Mouse (Mus musculus): ENCODE results near the gene Gm9999. TPM values are rescaled to one million over a fixed set of nuclear protein-coding genes. Genes with fewer than 3 reads are reported as not detected.
"Not testable (repeated sequence)": the region's sequence is repeated elsewhere in the genome, so short reads cannot be mapped to it uniquely, and the experiment has no call there.

Gm9999 gene
- polyA plus RNA-seq, 1 experiment from 2014 or later, result not detected

DNA sequence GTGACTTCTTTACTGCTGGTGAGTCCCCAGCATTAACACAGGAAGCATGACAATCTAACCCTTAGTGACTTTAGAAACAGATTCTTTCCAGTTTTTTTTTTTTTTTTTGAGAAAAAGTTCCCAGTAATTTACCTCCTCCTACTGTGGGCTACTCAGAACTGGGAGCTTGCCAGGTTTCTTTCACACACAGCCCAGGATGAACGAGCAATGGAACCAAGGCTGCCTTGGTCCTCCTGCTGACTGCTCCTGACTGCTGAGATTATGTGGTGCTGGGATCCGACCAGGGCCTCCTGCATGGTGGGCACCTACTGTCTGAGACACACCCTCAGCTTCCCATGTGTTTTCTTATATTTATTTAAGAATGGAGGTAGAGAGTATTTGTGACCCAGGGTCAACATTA lies 3.7 kb downstream of the Gm9999 start:
- Histone ChIP-seq H3K27ac (no peak overlapping the region), H3K79me2 (ENCODE audit: inconsistent target) (no peaks in the 10 kb centered on the region), H3K36me3 (ENCODE audit: inconsistent target) (peaks cover 7% of the 10 kb centered on the region; the same call in 1 of the 2 replicates), H3K4me3 (ENCODE audit: inconsistent target) (no peak overlapping the region)
- WGBS (ENCODE audit: missing documents), result 53% methylated on average over 2 of the region's 2 CpGs

DNA sequence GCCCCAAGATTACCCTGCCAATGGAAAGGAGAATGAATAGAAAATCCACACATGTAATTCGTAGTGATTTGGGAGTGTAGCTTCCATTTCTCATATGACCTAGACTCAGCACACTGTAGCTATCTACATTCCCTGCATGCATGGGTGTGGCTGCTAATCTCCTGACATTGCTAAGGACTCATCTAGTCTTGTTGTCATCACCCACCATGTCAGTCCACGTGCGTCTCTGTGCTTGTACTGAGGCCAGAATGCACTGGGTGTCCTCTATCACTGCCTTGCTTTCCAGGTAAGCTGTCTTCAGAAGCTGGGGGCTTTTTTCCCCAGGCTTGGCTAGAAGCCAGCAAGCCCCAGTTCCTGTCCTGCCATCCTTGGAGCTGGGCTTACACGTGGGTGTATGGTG lies 6.0 kb downstream of the Gm9999 start:
- H3K79me2 ChIP-seq (ENCODE audit: inconsistent target); H3K27ac ChIP-seq; H3K4me3 ChIP-seq (ENCODE audit: inconsistent target): not testable (repeated sequence)
- 85% methylated on average over 4 of the region's 4 CpGs for WGBS (ENCODE audit: missing documents)
- peaks cover 13% of the 10 kb centered on the region for H3K36me3 ChIP-seq (ENCODE audit: inconsistent target)

DNA sequence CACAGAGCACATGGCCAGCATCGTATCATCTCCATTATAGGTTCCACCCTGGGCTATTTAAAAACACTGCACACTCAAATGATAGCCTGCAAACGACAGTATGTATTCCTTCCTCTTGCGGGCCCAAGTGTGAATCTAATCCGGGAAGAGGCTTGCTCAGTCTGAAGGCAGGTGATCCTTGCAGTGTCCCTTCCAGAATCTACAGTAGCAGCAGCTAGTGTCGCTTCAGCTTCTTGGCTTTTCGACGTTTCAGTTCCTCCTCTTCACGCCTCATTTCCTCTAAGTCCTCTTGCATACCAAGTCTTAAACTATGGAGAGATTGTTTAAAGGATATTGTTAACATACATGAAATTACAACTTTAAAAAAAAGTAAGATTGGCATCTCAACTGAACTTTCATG lies 9.7 kb downstream of the Gm9999 start:
- Histone ChIP-seq H3K36me3 (ENCODE audit: inconsistent target) (peaks cover 47% of the 10 kb centered on the region), H3K79me2 (ENCODE audit: inconsistent target) (peaks cover 15% of the 10 kb centered on the region; the same call in 1 of the 2 replicates), H3K4me3 (ENCODE audit: inconsistent target) (no peak overlapping the region), H3K27ac (no peak overlapping the region)
- WGBS (ENCODE audit: missing documents), result 21% methylated on average over 8 of the region's 8 CpGs

DNA sequence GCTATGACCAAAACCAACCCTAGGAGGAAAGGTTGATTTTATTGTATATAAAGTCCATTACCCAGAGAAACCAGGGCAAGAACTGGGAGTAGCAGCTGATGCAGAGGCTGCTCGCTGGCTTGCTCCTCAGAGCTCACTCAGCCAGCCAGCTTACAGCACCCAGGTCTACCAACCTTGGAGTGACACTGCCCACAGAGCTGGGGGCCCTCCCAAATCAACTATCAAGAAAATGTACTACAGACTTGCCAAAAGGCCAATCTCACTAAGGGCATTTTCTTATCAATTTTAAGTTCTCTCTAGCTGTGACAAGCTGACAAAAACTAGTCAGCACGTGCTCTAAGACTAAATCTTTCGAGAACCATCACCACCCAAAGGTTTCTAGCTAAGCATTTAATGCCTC lies 12.2 kb downstream of the Gm9999 start:
- Histone ChIP-seq H3K27ac (no peak overlapping the region), H3K79me2 (ENCODE audit: inconsistent target) (peaks cover 31% of the 10 kb centered on the region), H3K4me3 (ENCODE audit: inconsistent target) (no peak overlapping the region), H3K36me3 (ENCODE audit: inconsistent target) (peaks cover 51% of the 10 kb centered on the region)
- WGBS (ENCODE audit: missing documents), result 92% methylated on average over 3 of the region's 3 CpGs

DNA sequence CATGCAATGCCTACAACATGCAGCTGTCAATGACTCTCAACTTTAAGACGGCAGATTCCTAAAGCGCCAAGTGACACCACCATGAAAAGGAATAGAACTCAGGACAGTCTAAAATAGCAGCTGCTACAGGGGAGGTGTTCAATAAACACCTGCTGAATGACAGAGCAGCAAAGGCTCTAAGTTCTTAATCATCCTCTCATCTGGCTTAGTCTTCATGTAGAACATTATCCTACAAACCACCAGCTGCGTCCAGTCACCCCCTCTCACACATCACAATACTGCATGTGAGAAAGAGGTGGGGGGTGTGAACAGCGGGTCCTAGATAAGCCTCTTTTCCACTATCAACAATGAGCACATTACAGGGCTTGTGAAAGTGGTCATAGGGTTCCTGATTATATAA lies 13.6 kb downstream of the Gm9999 start:
- H3K79me2 ChIP-seq (ENCODE audit: inconsistent target), result peaks cover 45% of the 10 kb centered on the region
- H3K4me3 ChIP-seq (ENCODE audit: inconsistent target), result no peak overlapping the region
- 91% methylated on average over 4 of the region's 4 CpGs for WGBS (ENCODE audit: missing documents)
- H3K27ac ChIP-seq, result no peak overlapping the region
- H3K36me3 ChIP-seq (ENCODE audit: inconsistent target), result peaks cover 45% of the 10 kb centered on the region

DNA sequence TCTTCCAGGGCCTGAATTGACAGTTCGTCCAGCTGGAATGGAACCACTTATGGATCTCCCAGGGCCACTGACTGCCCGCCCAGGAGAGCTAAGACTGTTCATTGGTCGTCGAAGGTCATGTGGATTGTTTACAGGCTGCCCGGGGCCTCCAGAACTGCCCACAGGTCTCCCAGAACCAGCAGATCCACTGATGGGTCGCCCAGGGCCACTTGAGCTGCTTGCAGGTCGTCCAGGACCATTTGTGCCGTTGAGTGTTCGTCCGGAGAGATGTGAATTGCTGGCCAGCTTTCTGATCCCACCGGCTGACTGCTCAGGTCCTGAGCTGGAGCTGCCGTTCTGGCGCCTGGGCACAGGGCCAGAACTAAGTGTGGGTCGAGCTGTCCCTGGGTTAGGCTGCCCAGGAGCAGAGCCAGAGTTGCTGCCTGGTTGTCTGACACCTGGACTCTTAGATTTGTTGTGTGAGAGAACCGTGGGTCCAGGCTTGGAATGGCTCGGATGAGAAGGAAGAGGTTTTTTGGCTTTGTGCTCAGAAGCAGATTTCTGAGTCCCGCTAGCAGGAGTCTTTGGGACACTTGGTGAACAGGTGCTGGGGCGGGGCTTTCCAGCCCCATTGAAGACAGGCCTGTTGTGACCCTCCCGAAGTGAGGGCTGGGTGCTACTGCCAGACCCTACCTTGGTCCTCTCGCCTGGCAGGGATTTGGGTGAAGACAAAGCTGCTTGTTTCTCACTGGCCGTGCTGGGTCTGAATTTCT lies 14.4 kb downstream of the Gm9999 start:
- Histone ChIP-seq H3K4me3 (ENCODE audit: inconsistent target) (no peak overlapping the region), H3K36me3 (ENCODE audit: inconsistent target) (peaks cover 43% of the 10 kb centered on the region), H3K79me2 (ENCODE audit: inconsistent target) (peaks cover 53% of the 10 kb centered on the region), H3K27ac (no peak overlapping the region)
- 90% methylated on average over 20 of the region's 21 CpGs for WGBS (ENCODE audit: missing documents)

GRCm38 (mm10) chr7:46998942-46999341 lies 15.6 kb downstream of the Gm9999 start:
- Histone ChIP-seq H3K79me2 (ENCODE audit: inconsistent target) (peaks cover 64% of the 10 kb centered on the region), H3K4me3 (ENCODE audit: inconsistent target) (no peak overlapping the region), H3K27ac (peak overlapping the region; percentile 27), H3K36me3 (ENCODE audit: inconsistent target) (peaks cover 42% of the 10 kb centered on the region)
- 5% methylated on average over 2 of the region's 2 CpGs for WGBS (ENCODE audit: missing documents)

- H3K36me3 ChIP-seq (ENCODE audit: inconsistent target), result peaks cover 31% of the 10 kb centered on the region
- H3K4me3 ChIP-seq (ENCODE audit: inconsistent target), result no peak overlapping the region
- no peak overlapping the region for H3K27ac ChIP-seq
- H3K79me2 ChIP-seq (ENCODE audit: inconsistent target), result peaks cover 76% of the 10 kb centered on the region
- 94% methylated on average over 7 of the region's 8 CpGs for WGBS (ENCODE audit: missing documents)
These were observed 16.7 kb downstream of the Gm9999 start for GRCm38 (mm10) chr7:46999983-47000643.

DNA sequence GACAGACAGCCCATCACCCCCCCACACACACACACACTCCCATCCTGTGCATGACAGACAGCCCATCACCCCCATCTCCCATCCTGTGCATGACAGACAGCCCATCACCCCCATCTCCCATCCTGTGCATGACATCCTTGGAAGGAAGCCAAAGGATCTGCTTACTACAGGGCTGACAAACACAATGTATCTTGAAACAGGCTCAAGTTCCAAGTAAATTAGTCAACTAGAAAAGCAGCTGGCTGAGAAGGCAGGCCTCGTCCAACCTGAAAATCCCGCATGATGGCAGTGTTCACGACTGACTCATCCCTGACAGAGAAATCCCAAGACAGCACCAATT lies 17.2 kb downstream of the Gm9999 start:
- H3K36me3 ChIP-seq (ENCODE audit: inconsistent target), result peaks cover 26% of the 10 kb centered on the region

DNA sequence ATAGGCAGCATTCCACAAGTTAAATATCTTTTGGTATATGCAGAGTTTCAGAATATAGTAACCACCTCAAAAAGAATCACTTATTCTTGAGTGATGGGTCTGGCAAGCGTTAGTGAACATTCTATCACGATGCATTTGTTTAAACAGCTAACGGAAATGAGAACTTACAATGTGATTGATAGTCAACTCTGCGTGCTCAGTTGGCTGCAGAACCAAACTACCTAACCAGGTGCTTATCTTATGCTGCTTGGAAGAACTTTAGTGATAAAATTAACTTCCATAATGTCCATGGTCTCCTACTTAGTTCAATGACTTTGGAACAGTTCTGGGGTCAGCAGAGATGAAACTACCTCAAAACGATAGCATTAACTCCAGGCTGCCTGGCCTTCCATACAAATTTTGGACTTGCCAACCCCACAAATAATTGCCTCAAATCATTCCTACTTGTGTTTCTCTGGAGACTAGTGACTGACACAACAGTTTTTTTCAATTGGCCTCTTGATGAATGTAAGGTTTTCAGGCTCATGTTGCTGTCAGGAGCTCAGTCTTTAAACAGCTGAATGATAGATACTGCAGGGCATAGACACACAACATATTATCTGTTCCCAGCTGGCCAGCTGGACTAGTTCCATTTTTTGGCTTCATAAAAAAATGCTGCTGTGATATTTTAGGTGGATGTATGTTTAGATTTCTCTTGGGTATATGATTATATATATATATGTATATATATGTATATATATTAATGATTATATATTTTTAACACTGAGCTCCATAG lies 17.9 kb downstream of the Gm9999 start:
- 87% methylated on average over 5 of the region's 5 CpGs for WGBS (ENCODE audit: missing documents)
- no peak overlapping the region for H3K27ac ChIP-seq
- H3K4me3 ChIP-seq (ENCODE audit: inconsistent target), result no peak overlapping the region
- H3K79me2 ChIP-seq (ENCODE audit: inconsistent target), result peaks cover 88% of the 10 kb centered on the region
- peaks cover 19% of the 10 kb centered on the region for H3K36me3 ChIP-seq (ENCODE audit: inconsistent target)

More for the DNA sequence above, 17.2 kb downstream of the Gm9999 start:
- H3K4me3 ChIP-seq (ENCODE audit: inconsistent target), result no peak overlapping the region
- peaks cover 81% of the 10 kb centered on the region for H3K79me2 ChIP-seq (ENCODE audit: inconsistent target)
- WGBS (ENCODE audit: missing documents), result 100% methylated on average over 3 of the region's 3 CpGs
- no peak overlapping the region for H3K27ac ChIP-seq

DNA sequence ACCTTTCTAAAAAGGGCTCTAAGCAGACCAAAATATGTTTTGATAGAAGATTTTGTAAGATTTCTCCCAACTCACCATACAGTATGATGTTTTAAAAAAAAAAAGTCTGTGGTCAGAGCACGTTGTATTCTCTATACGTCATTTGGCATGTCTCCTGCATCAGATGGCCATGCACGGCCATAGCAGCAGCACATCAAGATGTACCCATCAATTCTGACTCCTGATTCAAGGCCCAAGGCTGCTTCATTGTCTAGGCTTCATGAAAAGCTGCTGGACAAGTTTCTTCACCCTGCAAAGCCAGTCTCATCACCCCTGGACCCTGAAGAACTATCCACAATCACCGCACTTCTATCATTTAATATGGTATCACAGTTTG lies 18.5 kb downstream of the Gm9999 start:
- H3K4me3 ChIP-seq (ENCODE audit: inconsistent target), result no peak overlapping the region
- peaks cover 16% of the 10 kb centered on the region for H3K36me3 ChIP-seq (ENCODE audit: inconsistent target)
- 81% methylated on average over 4 of the region's 4 CpGs for WGBS (ENCODE audit: missing documents)
- peaks cover 91% of the 10 kb centered on the region for H3K79me2 ChIP-seq (ENCODE audit: inconsistent target)
- no peak overlapping the region for H3K27ac ChIP-seq

- Histone ChIP-seq H3K4me3 (ENCODE audit: inconsistent target) (no peak overlapping the region), H3K36me3 (ENCODE audit: inconsistent target) (no peaks in the 10 kb centered on the region), H3K79me2 (ENCODE audit: inconsistent target) (peaks cover 86% of the 10 kb centered on the region), H3K27ac (no peak overlapping the region)
- 75% methylated on average over 3 of the region's 3 CpGs for WGBS (ENCODE audit: missing documents)
These were observed 20.2 kb downstream of the Gm9999 start for GRCm38 (mm10) chr7:47003411-47004115.

- H3K4me3 ChIP-seq (ENCODE audit: inconsistent target), result peak overlapping the region; percentile 84
- H3K27ac ChIP-seq, result peak overlapping the region; percentile 89
- H3K36me3 ChIP-seq (ENCODE audit: inconsistent target), result no peaks in the 10 kb centered on the region
- 4% methylated on average over 21 of the region's 21 CpGs for WGBS (ENCODE audit: missing documents)
- H3K79me2 ChIP-seq (ENCODE audit: inconsistent target), result peaks cover 67% of the 10 kb centered on the region
These were observed 23.9 kb downstream of the Gm9999 start for GRCm38 (mm10) chr7:47007109-47007780.

DNA sequence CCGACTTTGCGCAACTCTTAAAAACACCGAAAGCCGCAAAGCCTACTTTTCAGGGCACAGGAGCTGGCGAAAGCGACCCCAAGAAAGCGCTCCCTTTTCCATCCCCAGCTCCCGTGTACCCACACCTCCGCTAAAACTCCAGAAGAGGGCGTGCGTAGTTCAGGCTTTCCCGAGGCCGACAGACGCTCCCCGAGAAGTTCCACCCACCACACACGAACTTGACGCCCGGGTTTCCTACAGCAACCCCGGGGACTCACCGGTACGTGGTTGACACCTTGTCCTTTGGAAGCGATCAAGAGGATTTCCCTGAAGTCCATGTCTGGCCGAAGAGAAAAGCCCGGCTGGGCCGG lies 24.4 kb downstream of the Gm9999 start:
- H3K27ac ChIP-seq, result peak overlapping the region; percentile 89
- peaks cover 61% of the 10 kb centered on the region for H3K79me2 ChIP-seq (ENCODE audit: inconsistent target)
- peak overlapping the region; percentile 84 for H3K4me3 ChIP-seq (ENCODE audit: inconsistent target)
- no peaks in the 10 kb centered on the region for H3K36me3 ChIP-seq (ENCODE audit: inconsistent target)
- WGBS (ENCODE audit: missing documents), result under 1% methylated on average over 25 of the region's 25 CpGs

Measured in macrophage (primary cell).